Mouse (Mus musculus): Measurements from ENCODE around the gene Krt42.

DNA sequence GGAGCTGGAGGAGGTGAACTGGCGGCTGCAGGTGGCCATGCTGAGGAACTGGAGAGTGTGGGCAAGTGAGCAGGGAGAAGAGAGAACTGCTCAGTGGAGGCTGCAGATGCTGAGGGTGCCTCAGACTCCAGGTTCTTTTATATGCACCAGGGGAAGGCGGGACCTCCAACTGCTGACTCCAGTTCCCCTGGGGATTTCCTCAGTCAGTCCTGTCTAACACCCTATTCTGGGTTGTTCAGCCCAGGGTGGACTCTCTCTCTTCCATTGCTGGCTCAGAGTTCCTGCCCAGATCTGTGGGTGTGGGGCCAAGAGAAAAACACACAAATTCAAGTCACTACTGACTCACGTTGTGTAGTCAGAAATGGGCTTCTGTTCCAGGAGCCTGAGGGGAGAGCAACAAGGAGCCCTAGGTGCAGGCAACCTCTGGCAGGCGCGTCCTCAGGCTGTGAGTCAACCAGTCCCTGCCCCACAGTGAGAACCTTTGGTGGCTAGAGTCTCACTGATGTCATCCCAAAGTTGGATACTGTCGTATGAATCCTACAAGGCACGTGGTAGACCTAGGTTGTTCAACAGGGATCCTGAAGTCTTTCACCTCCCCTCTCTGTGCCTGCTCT, 20.7 kb downstream of the Krt42 start, which contains the start of gene Krt16:
- TF ChIP-seq CTCF (IDR thresholded peaks at IDR 0.05; ENCODE audit: low read depth) = no peak
- TF ChIP-seq EP300 (IDR thresholded peaks at IDR 0.05; ENCODE audit: low read depth) = no peak
